Mouse (Mus musculus) cerebellum, postnatal 4 days (tissue): ENCODE data around the gene Col15a1.

Source experiments
- DNase-seq, 2 experiments: peaks; one replicate each; pipeline ENCODE4 v3.0.0; 2022; ENCODE audit warnings: low spot score in 2 of 2, mixed read lengths in 1 of 2

The Col15a1 gene

GRCm38 (mm10) chr4:47230498-47230897, 22.5 kb downstream of the Col15a1 start:
- no peak for DNase-seq

DNA sequence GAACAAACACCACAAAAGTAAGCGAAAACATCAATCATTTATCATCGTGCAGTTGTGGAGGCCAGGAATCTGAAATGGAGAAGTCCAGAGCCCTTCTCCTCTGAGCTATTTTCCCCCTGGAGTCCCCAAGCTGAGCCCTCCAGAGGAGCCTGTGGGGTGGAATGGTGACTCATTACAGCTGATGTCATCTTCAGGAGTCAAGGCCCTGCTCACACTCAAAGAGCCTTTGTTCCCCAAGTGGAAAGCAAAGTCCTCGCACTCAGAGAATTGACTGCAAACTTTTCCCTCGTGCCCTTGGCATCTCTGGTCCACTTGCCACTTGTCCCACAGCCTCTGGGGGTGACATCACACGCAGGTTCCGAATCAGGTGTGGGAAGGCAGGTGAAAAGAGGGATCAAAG, 23.4 kb downstream of the Col15a1 start:
- no peak for DNase-seq

GRCm38 (mm10) chr4:47233192-47233835, 25.4 kb downstream of the Col15a1 start:
- DNase-seq = no peak

- DNase-seq = peak; percentile 47 to 74
These were observed 26.8 kb downstream of the Col15a1 start for GRCm38 (mm10) chr4:47234667-47235267.

DNA sequence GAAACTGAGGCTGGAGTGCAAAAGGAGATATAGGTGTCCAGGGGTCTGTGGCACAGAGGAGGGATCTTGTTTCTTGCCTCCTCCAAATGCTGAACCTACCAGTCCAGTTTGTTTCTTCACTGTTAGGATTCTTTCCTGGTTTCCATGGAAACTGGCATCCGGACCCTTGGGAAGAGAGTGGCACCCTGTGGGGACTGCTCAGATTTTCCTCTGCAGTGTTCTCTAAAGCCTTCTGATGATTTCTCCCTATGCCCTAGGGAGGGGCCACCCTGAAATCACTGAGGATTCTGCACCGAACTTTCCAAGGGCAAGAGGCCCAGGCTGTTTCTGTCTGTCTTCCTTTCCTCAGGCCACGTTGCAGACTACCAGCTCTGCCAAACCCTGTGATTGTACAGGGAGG, 27.4 kb downstream of the Col15a1 start:
- DNase-seq = no peak

GRCm38 (mm10) chr4:47236104-47236503, 28.1 kb downstream of the Col15a1 start:
- no peak for DNase-seq

- no peak for DNase-seq
These were observed 29.3 kb downstream of the Col15a1 start for GRCm38 (mm10) chr4:47237220-47237619.

DNA sequence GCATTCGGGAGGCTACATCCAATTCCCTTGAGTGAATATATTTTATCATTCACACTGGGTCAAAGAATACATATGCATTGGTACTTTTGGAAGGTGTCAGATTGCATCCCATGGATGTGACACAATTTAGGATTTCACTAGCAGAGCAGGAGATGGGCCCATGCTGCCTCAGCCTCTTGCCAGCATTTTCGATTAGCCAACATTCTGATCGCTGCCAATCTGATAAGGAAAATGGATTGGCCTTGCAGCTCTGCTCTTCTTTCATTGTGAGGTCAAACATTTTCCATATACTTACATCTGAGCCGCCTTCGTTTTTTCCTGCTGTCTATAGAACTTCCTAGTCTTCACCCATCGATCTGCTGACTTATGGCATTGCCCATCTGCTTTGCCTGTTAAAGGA, 31.2 kb downstream of the Col15a1 start:
- no peak for DNase-seq

GRCm38 (mm10) chr4:47240901-47241300, 32.9 kb downstream of the Col15a1 start:
- DNase-seq = no peak

GRCm38 (mm10) chr4:47242127-47242526, 34.2 kb downstream of the Col15a1 start:
- DNase-seq = no peak

DNA sequence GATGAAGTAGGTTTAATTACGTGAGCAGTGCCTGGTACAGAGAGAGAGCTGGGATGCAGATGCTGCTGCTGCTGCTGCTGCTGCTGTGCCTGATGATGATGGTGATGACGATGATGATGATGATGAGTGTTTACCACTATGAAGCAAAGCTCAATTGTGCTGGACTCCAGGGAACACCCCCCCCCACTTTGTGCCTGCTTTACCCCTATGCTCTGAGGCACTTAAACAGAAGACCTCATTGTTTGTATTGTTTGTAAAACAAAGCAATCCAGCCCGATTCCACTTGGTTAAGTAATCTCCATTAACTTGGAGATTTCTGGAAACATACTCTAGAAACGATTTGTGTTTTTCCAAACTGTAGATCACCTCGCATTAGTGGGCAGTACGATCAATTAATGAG, 36.7 kb downstream of the Col15a1 start:
- no peak for DNase-seq

DNA sequence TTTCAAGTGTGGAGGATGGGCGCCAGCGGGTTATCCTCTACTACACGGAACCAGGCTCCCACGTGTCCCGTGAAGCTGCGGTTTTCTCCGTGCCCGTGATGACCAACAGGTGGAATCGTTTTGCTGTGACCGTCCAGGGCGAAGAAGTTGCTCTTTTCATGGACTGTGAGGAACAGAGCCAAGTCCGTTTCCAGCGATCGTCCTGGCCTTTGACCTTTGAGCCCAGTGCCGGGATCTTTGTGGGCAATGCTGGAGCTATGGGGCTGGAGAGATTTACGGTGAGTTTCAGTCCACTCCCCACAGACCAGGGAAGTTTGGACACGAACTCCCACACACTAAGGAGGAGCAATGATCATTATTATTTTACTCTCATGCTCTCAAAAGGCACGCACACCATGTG, 37.7 kb downstream of the Col15a1 start:
- DNase-seq = no peak

GRCm38 (mm10) chr4:47246811-47247210, 38.9 kb downstream of the Col15a1 start:
- no peak for DNase-seq

DNA sequence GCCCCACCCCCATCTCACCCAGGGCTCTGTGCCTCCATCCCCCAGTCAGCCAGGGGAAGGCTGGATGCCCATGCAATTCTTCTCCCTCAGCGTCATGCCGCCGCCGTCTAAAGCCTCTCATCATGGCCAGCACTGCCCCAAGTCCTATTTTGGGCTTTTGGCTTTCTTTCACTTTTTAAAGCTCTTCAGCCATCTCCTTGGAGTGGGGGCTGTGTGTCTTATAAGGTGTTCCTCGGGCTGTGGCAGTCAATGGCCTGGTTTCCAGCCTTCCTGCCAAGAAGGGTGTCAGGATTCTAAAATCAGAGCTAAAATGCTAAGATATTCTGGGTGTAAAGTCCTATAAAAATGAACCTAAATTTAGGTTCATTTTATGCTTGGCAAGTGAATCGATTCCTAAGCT, 39.6 kb downstream of the Col15a1 start:
- DNase-seq = no peak

DNA sequence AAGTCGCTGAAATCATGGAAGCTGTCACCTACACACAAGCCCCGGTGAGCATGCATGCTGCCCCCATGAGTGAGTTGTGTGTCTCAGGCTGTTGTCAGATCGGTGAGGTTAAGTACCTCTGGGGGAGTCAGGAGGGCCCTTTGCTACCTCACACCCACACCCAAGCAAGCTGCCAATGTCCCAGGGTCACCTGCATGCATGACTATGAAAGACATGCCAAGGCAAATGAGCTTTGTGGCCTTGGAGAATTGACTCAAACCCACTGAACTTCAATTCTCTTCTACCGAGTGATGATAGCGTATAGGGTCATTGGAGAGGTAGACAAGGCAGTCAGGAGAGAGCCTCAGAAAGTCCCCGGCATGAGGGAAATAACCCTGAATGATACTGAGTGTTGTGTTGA, 41.2 kb downstream of the Col15a1 start:
- DNase-seq = no peak

- peak; percentile 59 to 78 for DNase-seq
These were observed 43.1 kb downstream of the Col15a1 start for GRCm38 (mm10) chr4:47251069-47251468.

DNA sequence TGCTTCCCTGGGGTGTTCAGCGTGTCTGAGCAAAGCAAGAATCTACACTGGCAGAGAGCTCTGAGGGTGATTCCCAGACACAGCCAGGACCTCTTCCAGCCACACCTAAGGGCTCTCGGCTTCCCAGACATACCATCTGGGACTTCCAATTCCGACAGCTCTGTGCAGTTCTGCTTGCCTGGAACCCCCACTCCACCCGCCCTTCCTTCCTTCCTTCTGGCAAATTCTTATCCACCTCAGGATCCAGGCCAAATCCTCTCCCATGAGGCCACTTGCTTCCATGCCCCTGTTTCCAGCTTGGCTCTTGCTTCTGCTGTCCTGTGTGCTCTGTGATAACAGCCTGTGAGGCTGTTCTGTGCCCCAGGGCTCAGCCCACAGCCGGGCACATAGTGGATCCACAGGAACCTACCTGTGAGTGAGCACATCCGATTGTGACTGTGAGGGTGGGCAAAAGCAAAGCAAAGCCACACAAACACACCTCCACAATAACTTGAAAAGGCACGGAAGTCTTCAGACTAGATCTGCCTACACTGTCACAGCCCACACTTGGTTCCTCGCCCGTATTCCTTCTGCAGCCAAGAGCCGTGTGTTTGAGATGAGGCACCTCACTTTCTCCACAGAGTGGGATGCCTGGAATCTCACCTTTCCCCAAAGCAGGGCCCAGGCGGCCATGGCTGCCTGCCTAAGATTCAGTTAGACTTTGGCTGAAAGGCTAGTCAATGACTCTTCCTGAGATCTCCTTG, 43.9 kb downstream of the Col15a1 start:
- DNase-seq = peak in 1 of 2 experiments; percentile 36

- DNase-seq = no peak
These were observed 44.7 kb downstream of the Col15a1 start for GRCm38 (mm10) chr4:47252627-47253026.

DNA sequence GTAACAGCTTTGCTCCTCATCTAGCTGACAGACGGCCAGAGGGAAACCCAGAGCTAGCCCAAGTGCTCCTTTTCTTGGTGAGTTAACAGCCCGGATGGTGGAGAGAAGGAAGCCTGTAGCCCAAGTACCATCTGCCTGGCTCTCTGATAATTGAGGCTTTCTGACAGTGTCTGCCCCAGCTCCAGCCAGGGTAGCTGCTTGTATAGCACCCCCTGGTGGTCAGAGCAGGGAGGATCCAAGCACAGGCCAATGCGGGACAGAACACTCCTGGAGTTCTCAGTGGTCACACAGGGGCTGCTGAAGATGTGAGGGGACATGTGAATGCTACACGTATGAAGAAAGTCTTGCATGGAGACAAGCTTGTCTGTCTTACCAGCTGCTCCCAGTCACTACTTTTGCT, 47.7 kb downstream of the Col15a1 start:
- peak; percentile 48 to 79 for DNase-seq

GRCm38 (mm10) chr4:47258201-47258600, 50.2 kb downstream of the Col15a1 start:
- no peak for DNase-seq

- no peak for DNase-seq
These were observed 53.1 kb downstream of the Col15a1 start for GRCm38 (mm10) chr4:47261049-47261448.

DNA sequence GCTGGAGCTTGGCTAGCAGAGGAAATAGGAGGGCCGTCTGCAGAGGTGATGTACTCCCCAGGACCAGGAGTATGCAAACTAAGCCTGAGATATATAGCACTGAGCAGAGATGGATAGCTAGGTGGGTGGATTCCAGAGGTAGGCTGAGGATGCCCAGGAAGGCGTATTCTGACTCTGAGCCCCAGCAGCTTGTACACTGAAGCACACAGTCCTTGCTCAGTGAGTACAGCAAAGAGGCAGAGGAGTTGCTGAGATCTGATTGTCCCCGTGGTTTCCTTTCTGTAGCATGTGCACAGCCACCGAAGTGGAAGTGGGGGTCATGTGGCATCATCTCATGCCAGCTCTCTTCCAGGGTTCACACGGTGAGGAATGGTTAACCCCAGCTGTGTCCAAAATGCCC, 54.0 kb downstream of the Col15a1 start:
- no peak for DNase-seq

- no peak for DNase-seq
These were observed 57.6 kb downstream of the Col15a1 start for GRCm38 (mm10) chr4:47265555-47265954.
